9 mouse cellular contexts compared by ENCODE assay signal in genomic region chr13:83571973-83572447, GRCm38 (mm10).
DNase-seq lines count a peak whose midpoint lies in the region; ATAC-seq and TF ChIP-seq lines count a peak whose summit lies in the region.
"Had no signal": no experiment of that assay in that cellular context is flagged by ENCODE, and none has a peak within 500 bp of the region (broad histone marks: within the 10 kb centered on the region; RNA-seq: fewer than 3 reads in every experiment).

No protein-coding gene starts in this region.

- H3K4me3 ChIP-seq in gastrocnemius, adult 2 months, result peak overlapping the region; percentile 46
- H3K4me3 ChIP-seq: myocyte had no signal

- ATAC-seq in neutrophil, adult 5-6 weeks (ENCODE audit: extremely low read depth, insufficient number of reproducible peaks, low FRiP score, poor library complexity, severe bottlenecking), result peak; percentile 92

- peak overlapping the region; percentile 82 for H3K27ac ChIP-seq in gastrocnemius, adult 2 months

- no peak for TF ChIP-seq CTCF in gastrocnemius, adult 2 months (IDR thresholded peaks at IDR 0.05)

- intact Hi-C loops in gastrocnemius, adult 2 months (cut with DNase I), result loop anchor here (5.0 kb wide), 1 partner anchor 45 kb away; no protein-coding TSS in a partner anchor
- intact Hi-C loops in gastrocnemius, postnatal 14 days (cut with DNase I; ENCODE audit: low total_unique reads), result no loop called here
- intact Hi-C loops in heart, postnatal 10 days (cut with DNase I), result loop anchor here (2.0 kb wide), 1 partner anchor 47 kb away; no protein-coding TSS in a partner anchor

- DNase-seq in gastrocnemius, adult 2 months, result peak; percentile 36
- no peak for DNase-seq in gastrocnemius, postnatal 14 days
- DNase-seq in CD4-positive helper T cell, adult 2 months (ENCODE audit: low read depth, low spot score), result peak; percentile 53
- DNase-seq in c-Kit-positive CD71-positive TER-119-positive erythroid progenitor cells, embryonic 14.5 days (ENCODE audit: low spot score), result peak; percentile 34
- DNase-seq in heart, postnatal 10 days, result peak; percentile 79 to 80
- peak; percentile 38 for DNase-seq in liver
- DNase-seq in retina, embryonic 14.5 days (ENCODE audit: low spot score), result no peak

Comparison
In these comparisons a context has a peak if more than half of its experiments do, and no peak if none do; other contexts are left out.
1. DNase-seq: peak in gastrocnemius, adult 2 months (single experiment), CD4-positive helper T cell, adult 2 months (single experiment), c-Kit-positive CD71-positive TER-119-positive erythroid progenitor cells, embryonic 14.5 days (single experiment), heart, postnatal 10 days (2 of 2) and liver (single experiment); none in gastrocnemius, postnatal 14 days (single experiment) and retina, embryonic 14.5 days (single experiment).